ENCODE assay signal across 12 mouse cellular contexts in the genomic region with DNA sequence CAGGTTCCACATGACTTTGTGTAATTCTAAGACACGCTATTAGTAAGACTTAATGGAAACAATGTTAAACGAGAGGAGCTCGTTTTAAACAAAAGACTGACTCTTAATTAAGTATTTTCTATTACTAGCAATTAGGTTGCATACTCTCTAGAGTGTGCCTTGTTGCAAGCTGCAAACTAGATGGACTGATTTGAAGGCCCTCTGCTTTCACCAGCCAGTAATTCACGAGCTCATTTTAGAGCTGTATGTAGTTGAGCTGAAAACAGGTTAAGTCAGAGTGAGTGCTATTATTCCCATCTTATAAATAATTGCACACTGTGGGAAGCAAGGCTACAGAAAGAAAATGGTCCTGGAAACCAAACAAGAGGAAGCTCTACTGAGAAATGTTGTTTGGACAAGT.
"Had no signal": no experiment of that assay in that cellular context is flagged by ENCODE, and none has a peak within 500 bp of the region (broad histone marks: within the 10 kb centered on the region; RNA-seq: fewer than 3 reads in every experiment).

No protein-coding gene starts in this region.

- H3K9ac ChIP-seq: liver, embryonic 15.5 days; midbrain, embryonic 15.5 days had no signal

- H3K4me3 ChIP-seq: left cerebral cortex, adult 2 months; limb, embryonic 10.5 days; liver, embryonic 15.5 days; midbrain, embryonic 15.5 days had no signal

- H3K4me1 ChIP-seq: limb, embryonic 10.5 days; liver, embryonic 15.5 days; midbrain, embryonic 15.5 days had no signal

- H3K4me2 ChIP-seq: liver, embryonic 11.5 days; liver, embryonic 15.5 days; midbrain, embryonic 15.5 days had no signal

- H3K36me3 ChIP-seq: limb, embryonic 10.5 days; liver, embryonic 15.5 days; midbrain, embryonic 15.5 days had no signal

- ATAC-seq: lung, postnatal 0 days; midbrain, embryonic 15.5 days had no signal

- H3K27me3 ChIP-seq: liver, embryonic 15.5 days; midbrain, embryonic 15.5 days had no signal

- H3K9me3 ChIP-seq: limb, embryonic 10.5 days; liver, embryonic 15.5 days; midbrain, embryonic 15.5 days had no signal

- H3K27ac ChIP-seq: left cerebral cortex, adult 2 months; limb, embryonic 10.5 days; liver, embryonic 15.5 days; midbrain, embryonic 15.5 days had no signal

- DNase-seq: kidney, adult 8-10 months; kidney, postnatal 25 days; lung, adult 2 months; lung, postnatal 36 days; thymus, adult 18-20 months; thymus, postnatal 14 days had no signal
